Mouse (Mus musculus): ENCODE data around the gene Gjd3.
A peak's percentile ranks its signal among the peaks of the same experiment; 100 is the strongest.
"Not testable (repeated sequence)": the region's sequence is repeated elsewhere in the genome, so short reads cannot be mapped to it uniquely, and the experiment has no call there.

The Gjd3 gene

GRCm38 (mm10) chr11:98933847-98934246, 49.0 kb downstream of the Gjd3 start:
- DNase-seq (ENCODE audit: low read depth, low spot score) = not testable (repeated sequence)

GRCm38 (mm10) chr11:98933151-98933550, 49.7 kb downstream of the Gjd3 start:
- DNase-seq (ENCODE audit: low read depth, low spot score) = no peak

- peak; percentile 81 for DNase-seq (ENCODE audit: low read depth, low spot score)
Observed at GRCm38 (mm10) chr11:98932293-98933091, 50.3 kb downstream of the Gjd3 start.

Data from ZHBTc4 (cell line).